Mouse (Mus musculus): ENCODE measurements around the gene Vps37b.

Gene Vps37b

DNA sequence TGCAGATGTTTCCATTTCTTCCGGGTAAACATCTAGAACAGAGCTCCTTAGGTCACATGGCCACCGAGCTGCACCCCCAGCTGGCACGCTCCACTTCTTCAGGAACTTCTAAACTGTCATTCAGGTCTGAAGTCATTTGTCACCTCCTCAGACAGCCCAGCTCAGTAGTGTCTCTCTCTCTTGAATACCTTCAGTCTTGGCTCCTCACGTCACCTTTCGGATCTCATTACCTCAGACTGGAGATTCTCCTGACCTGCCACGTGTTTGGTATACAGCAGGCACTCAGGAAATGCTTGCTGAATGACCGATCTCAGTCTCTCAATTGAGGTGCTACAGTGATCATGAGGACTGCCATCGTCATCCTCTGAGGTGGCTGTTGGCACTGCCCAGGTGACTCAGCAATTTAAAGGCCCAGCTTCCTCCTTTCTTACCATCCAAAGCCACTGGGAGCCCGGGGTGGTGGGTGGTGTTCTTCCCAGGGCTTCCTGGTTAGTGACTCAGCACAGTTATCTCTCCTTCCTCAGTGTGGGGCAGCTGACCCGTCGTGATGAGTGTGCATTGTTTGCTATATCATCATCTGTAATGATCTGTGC lies 19.9 kb upstream of the Vps37b start:
- H3K36me3 ChIP-seq (ENCODE audit: insufficient read depth, low read length), result no peaks in the 10 kb centered on the region
- no peaks in the 10 kb centered on the region; the same call in 1 of the 2 replicates for H3K27me3 ChIP-seq (ENCODE audit: insufficient read depth, low read length)
- H3K4me1 ChIP-seq (replicated peaks; ENCODE audit: low read depth, low read length), result peaks cover 34% of the 10 kb centered on the region
- TF ChIP-seq NANOG (IDR thresholded peaks at IDR 0.05; ENCODE audit: borderline replicate concordance, low read length), result no peak
- no peak for TF ChIP-seq CTCF (conservative IDR thresholded peaks at IDR 0.05; ENCODE audit: low read length)
- no peak for TF ChIP-seq POU5F1 (IDR thresholded peaks at IDR 0.05; ENCODE audit: borderline replicate concordance, low read length)
- H3K9me3 ChIP-seq (ENCODE audit: low read length), result peaks cover 5% of the 10 kb centered on the region; the same call in 1 of the 2 replicates
- no peak overlapping the region for H3K4me3 ChIP-seq (replicated peaks; ENCODE audit: low read length)

DNA sequence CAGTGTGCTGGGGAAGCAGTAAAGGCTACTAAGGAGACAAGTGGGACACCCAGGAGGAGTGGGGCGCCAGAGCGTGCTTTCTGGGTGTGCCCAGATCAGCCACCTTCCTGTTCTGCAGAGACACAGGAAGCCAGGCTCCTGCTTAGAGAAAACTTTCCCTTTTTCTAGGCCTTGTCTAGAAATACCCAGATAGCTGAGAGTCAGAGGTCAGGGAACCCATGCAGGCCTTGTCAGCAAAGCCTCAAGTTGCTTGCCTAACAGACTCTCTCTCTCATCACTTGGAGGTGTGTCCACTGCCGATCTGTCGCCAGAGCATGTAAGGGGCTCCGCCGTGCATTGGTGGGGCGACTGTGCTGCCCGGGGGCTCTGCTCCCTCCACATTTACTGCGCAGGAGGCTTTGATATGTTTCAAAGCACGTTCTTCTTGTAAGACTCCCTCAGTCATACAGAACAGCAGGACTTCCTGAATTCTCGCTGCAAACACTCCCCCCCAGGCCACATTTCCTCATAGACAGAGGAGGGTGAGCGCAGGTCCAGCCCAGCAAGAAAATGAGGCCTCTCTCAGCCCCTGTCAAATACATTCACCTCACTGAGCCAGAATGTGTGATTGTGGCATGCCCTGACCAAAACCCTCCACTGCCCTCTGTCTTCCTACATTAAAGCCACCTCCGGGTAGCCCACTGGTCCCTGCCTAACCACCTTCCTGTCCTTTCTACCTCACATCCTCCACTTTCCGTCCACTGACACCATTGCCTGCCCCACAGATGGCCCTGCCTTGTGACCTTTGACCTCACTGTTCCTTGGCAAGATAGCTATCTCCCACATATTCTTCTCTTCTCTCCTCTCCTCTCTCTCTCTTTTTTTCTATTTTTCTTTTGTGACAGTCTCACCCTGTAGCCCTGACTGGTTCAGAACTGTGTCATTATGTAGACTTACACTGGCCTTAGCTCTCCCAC lies 18.3 kb upstream of the Vps37b start:
- Histone ChIP-seq H3K4me1 (replicated peaks; ENCODE audit: low read depth, low read length) (peaks cover 36% of the 10 kb centered on the region), H3K4me3 (replicated peaks; ENCODE audit: low read length) (0 out of 2 replicates have a peak overlapping the region, but pooled peaks have one; percentile 17), H3K36me3 (ENCODE audit: insufficient read depth, low read length) (no peaks in the 10 kb centered on the region), H3K9me3 (ENCODE audit: low read length) (no peaks in the 10 kb centered on the region), H3K27me3 (ENCODE audit: insufficient read depth, low read length) (no peaks in the 10 kb centered on the region; the same call in 1 of the 2 replicates)
- no peak for TF ChIP-seq POU5F1 (IDR thresholded peaks at IDR 0.05; ENCODE audit: borderline replicate concordance, low read length)
- no peak for TF ChIP-seq CTCF (conservative IDR thresholded peaks at IDR 0.05; ENCODE audit: low read length)

GRCm38 (mm10) chr5:124049249-124050045 lies 17.4 kb upstream of the Vps37b start:
- Histone ChIP-seq H3K4me3 (replicated peaks; ENCODE audit: low read length) (0 out of 2 replicates have a peak overlapping the region, but pooled peaks have one; percentile 17), H3K4me1 (replicated peaks; ENCODE audit: low read depth, low read length) (peaks cover 36% of the 10 kb centered on the region), H3K9me3 (ENCODE audit: low read length) (no peaks in the 10 kb centered on the region), H3K36me3 (ENCODE audit: insufficient read depth, low read length) (no peaks in the 10 kb centered on the region), H3K27me3 (ENCODE audit: insufficient read depth, low read length) (no peaks in the 10 kb centered on the region; the same call in 1 of the 2 replicates)
- TF ChIP-seq POU5F1 (IDR thresholded peaks at IDR 0.05; ENCODE audit: borderline replicate concordance, low read length) (no peak), NANOG (IDR thresholded peaks at IDR 0.05; ENCODE audit: borderline replicate concordance, low read length) (no peak), CTCF (conservative IDR thresholded peaks at IDR 0.05; ENCODE audit: low read length) (no peak)

- H3K4me3 ChIP-seq (replicated peaks; ENCODE audit: low read length), result no peak overlapping the region
- TF ChIP-seq CTCF (conservative IDR thresholded peaks at IDR 0.05; ENCODE audit: low read length) (no peak), POU5F1 (IDR thresholded peaks at IDR 0.05; ENCODE audit: borderline replicate concordance, low read length) (no peak), NANOG (IDR thresholded peaks at IDR 0.05; ENCODE audit: borderline replicate concordance, low read length) (no peak)
- H3K27me3 ChIP-seq (ENCODE audit: insufficient read depth, low read length), result no peaks in the 10 kb centered on the region
- no peaks in the 10 kb centered on the region for H3K9me3 ChIP-seq (ENCODE audit: low read length)
- H3K4me1 ChIP-seq (replicated peaks; ENCODE audit: low read depth, low read length), result peaks cover 28% of the 10 kb centered on the region
- H3K36me3 ChIP-seq (ENCODE audit: insufficient read depth, low read length), result no peaks in the 10 kb centered on the region
Measured at GRCm38 (mm10) chr5:124046741-124047401, 14.8 kb upstream of the Vps37b start.

DNA sequence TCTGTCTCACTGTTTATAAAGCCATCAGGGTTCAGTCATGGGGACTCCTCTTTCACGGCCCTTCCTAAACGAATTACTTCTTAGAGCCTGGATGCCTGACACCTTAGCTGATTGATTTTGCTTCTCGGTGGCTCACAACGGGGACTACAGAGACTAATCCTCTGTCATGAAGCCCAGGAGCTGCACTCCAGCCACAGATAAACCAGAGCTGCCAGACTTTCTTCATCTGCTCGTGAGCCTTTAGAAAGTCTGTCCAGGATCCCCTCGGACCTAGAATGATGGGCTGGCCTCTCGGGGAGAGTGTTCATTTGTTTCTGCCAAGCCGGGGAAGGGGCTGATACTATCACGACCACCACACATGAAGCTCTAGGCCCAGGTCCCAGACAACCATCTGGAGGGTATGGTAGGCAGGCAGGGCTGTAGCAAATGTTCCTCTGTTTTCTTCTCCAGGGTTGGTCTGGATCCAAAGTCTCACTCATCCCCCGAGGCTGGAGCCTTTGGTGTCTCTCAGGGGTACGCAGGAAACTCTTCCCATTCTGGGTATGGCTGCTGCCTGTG lies 13.5 kb upstream of the Vps37b start:
- TF ChIP-seq POU5F1 (IDR thresholded peaks at IDR 0.05; ENCODE audit: borderline replicate concordance, low read length), result no peak
- no peak for TF ChIP-seq CTCF (conservative IDR thresholded peaks at IDR 0.05; ENCODE audit: low read length)
- TF ChIP-seq NANOG (IDR thresholded peaks at IDR 0.05; ENCODE audit: borderline replicate concordance, low read length), result no peak
- H3K9me3 ChIP-seq (ENCODE audit: low read length), result no peaks in the 10 kb centered on the region
- H3K36me3 ChIP-seq (ENCODE audit: insufficient read depth, low read length), result no peaks in the 10 kb centered on the region

GRCm38 (mm10) chr5:124043999-124044398 lies 11.9 kb upstream of the Vps37b start:
- Histone ChIP-seq H3K4me1 (replicated peaks; ENCODE audit: low read depth, low read length) (peaks cover 17% of the 10 kb centered on the region), H3K4me3 (replicated peaks; ENCODE audit: low read length) (no peak overlapping the region), H3K36me3 (ENCODE audit: insufficient read depth, low read length) (no peaks in the 10 kb centered on the region), H3K27me3 (ENCODE audit: insufficient read depth, low read length) (no peaks in the 10 kb centered on the region), H3K9me3 (ENCODE audit: low read length) (no peaks in the 10 kb centered on the region)
- TF ChIP-seq POU5F1 (IDR thresholded peaks at IDR 0.05; ENCODE audit: borderline replicate concordance, low read length) (no peak), CTCF (conservative IDR thresholded peaks at IDR 0.05; ENCODE audit: low read length) (no peak), NANOG (IDR thresholded peaks at IDR 0.05; ENCODE audit: borderline replicate concordance, low read length) (no peak)

More for the DNA sequence above, 13.5 kb upstream of the Vps37b start:
- Histone ChIP-seq H3K4me3 (replicated peaks; ENCODE audit: low read length) (no peak overlapping the region), H3K27me3 (ENCODE audit: insufficient read depth, low read length) (no peaks in the 10 kb centered on the region), H3K4me1 (replicated peaks; ENCODE audit: low read depth, low read length) (peaks cover 27% of the 10 kb centered on the region)

DNA sequence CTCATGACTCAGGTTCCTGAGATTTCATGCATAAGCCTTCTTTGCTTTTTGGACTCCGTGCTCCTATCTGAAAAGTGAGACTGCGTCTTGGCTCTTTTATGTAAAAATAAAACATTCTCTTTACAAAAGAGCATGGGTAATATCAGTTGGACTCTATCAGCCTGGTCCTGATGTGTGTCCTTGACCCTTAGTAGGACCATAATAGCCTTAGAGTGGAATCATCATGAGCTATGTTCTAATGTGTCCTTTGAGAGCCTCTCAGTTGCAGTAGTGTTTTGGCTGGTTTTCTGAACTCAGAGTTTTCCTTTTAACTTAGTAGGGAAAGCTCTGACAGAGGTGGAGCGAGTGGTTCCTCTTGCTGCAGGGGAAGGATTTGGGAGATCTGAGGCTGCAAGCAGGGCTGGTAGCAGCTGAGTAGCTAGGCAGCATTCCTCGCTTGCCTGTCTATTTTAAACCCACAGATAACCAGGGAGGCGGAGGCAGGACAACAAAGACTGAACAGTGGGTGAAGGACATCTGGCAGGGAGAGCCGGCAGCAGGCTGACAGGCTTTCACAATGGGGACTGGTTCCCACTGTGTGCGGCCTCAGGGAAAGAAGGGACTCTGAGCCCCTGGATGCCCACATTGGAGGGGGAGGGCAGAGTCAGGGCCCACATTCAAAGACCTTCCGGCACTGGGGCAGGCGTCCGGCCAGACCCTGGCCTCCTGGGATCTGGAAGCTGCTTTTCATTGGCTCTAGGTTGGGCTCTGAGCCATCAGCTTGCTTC lies 11.3 kb upstream of the Vps37b start:
- TF ChIP-seq CTCF (conservative IDR thresholded peaks at IDR 0.05; ENCODE audit: low read length) (no peak), NANOG (IDR thresholded peaks at IDR 0.05; ENCODE audit: borderline replicate concordance, low read length) (no peak), POU5F1 (IDR thresholded peaks at IDR 0.05; ENCODE audit: borderline replicate concordance, low read length) (no peak)
- H3K4me3 ChIP-seq (replicated peaks; ENCODE audit: low read length), result no peak overlapping the region
- peaks cover 17% of the 10 kb centered on the region for H3K4me1 ChIP-seq (replicated peaks; ENCODE audit: low read depth, low read length)
- no peaks in the 10 kb centered on the region for H3K36me3 ChIP-seq (ENCODE audit: insufficient read depth, low read length)
- H3K9me3 ChIP-seq (ENCODE audit: low read length), result no peaks in the 10 kb centered on the region
- no peaks in the 10 kb centered on the region for H3K27me3 ChIP-seq (ENCODE audit: insufficient read depth, low read length)
